Mouse (Mus musculus): Measurements from ENCODE around the gene Isg20l2. TPM values are rescaled to one million over a fixed set of nuclear protein-coding genes. Genes with fewer than 3 reads are reported as not detected.

Isg20l2 gene
- polyA plus RNA-seq, 1 experiment = 18.4 TPM

DNA sequence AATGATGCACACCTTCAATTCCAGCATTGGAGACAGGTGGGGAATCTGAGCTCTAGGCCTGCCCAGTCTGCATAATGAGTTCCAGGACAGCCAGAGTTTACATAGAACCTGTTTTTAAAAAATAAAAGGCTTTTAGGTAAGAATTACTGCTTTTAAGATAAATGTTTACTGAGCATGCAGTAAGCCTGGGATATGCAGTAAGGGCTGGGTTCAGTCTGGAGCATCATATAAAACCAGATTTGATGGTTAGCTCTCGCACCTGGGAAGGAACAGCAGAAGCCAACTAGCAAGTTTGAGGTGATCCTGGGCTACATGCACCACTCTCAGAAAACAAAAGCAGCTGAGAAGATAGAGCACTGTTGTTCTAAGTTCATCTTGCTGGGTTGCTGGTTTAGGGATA, 11.6 kb upstream of the Isg20l2 start:
- Histone ChIP-seq H3K4me1 (ENCODE audit: control insufficient read depth, insufficient read depth, low read length) (no peaks in the 10 kb centered on the region; the same call in 1 of the 2 replicates), H3K27ac (ENCODE audit: control insufficient read depth, insufficient read depth, low read depth, low read length, poor library complexity) (no peak overlapping the region), H3K4me3 (replicated peaks; ENCODE audit: control insufficient read depth, low read depth, low read length) (no peak overlapping the region)
- WGBS = 90% methylated on average over 1 of the region's 1 CpGs
- TF ChIP-seq POLR2A (IDR thresholded peaks at IDR 0.05; ENCODE audit: borderline replicate concordance, control insufficient read depth, low read depth, low read length) (no peak), CTCF (IDR thresholded peaks at IDR 0.05; ENCODE audit: control insufficient read depth, insufficient read depth, low read length) (no peak)

DNA sequence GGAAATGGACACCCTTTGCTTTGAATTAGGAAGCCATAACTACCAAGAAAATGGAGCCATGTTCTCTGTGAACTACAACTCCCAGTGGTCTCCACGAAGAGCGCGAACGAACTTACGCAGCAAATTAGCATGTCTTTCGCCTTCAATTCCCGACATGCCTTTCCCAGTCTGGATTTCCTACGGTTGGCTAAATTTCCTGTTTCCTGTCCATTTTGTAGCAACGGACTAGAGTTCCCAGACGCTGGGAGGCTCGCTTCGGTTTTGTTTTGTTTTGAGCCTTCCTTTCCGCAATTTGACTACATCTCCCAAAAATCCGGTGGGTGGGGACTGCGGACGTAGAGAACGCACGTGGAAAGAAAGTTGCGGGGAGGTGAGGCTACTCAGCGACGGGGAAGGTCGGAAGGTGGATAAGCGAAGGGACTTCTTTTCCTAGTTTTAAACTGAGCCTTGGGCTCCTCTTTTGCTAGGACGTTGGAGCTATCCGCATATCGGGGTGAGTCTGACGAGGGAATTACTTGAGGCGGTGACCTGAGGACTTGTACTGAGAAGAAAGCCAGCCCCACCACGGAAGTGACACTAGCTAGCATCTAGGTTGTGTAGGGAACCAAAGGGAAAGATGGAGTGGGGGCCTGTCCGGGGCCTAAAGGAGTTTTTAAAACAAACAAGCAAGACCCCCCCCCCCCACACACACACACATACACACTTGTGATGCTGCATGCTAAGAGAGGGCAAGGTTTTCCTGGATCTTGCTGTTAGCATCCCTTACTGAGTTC, 10.6 kb upstream of the Isg20l2 start, which contains the start of gene Mrpl24:
TSS of gene Mrpl24 (plus strand) at position 171 of the 773 bp plus-strand sequence.
- peak within 1 kb of the TSS; percentile 52 for H3K27ac ChIP-seq (ENCODE audit: control insufficient read depth, insufficient read depth, low read depth, low read length, poor library complexity)
- no peaks in the 10 kb centered on the region; the same call in 1 of the 2 replicates for H3K4me1 ChIP-seq (ENCODE audit: control insufficient read depth, insufficient read depth, low read length)
- H3K4me3 ChIP-seq (replicated peaks; ENCODE audit: control insufficient read depth, low read depth, low read length) = peak within 1 kb of the TSS; percentile 94
- under 1% methylated on average over 30 of the region's 30 CpGs for WGBS
- TF ChIP-seq CTCF (IDR thresholded peaks at IDR 0.05; ENCODE audit: control insufficient read depth, insufficient read depth, low read length) (no peak), POLR2A (IDR thresholded peaks at IDR 0.05; ENCODE audit: borderline replicate concordance, control insufficient read depth, low read depth, low read length) (no peak)

DNA sequence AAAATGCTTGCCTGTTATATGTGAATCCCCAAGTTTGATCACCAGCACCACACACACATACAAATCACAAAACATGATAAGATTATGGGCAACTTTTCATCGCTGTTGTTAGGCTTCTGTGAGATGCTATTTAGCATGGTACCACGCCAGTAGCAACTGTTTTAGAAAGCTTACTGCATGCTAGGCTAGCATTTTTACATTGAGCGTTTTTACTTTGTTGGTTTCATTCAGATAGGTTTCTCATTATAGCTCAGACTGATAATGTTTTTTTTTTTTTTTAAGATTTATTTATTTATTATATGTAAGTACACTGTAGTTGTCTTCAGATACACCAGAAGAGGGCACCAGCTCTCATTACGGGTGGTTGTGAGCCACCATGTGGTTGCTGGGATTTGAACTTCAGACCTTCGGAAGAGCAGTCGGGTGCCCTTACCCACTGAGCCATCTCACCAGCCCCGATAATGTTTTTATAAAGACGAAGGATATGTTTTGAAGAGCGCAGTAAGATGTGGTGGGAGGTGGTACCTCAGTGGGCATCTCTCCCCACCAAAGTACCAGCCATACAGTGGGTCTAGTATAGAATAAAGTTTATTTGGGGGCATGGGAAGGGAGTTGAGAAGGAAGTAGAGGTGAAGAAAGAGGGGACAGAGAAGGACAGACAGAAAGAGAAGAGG, 9.7 kb upstream of the Isg20l2 start:
- 51% methylated on average over 9 of the region's 9 CpGs for WGBS
- TF ChIP-seq POLR2A (IDR thresholded peaks at IDR 0.05; ENCODE audit: borderline replicate concordance, control insufficient read depth, low read depth, low read length) = no peak
- no peak for TF ChIP-seq CTCF (IDR thresholded peaks at IDR 0.05; ENCODE audit: control insufficient read depth, insufficient read depth, low read length)
- H3K27ac ChIP-seq (ENCODE audit: control insufficient read depth, insufficient read depth, low read depth, low read length, poor library complexity) = no peak overlapping the region

DNA sequence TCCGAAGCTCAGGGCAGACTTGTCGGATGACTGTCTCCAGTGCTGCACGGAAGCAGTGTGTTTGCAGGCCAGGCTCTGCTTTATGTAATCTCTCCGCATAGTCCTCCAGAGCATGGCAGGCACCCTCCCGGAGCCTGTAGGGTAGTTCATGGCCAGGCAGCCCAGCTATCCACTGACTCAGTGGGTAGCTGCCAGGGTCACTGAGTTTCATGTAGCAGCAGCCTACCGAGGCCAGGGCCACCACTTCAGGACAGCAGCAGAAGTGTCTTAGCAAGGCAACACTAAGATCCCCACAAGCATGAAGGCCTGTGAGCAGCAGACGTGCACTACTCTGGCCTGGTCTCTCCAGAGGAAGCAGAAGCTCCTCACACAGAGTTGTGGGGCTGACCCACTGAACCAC, 5.1 kb upstream of the Isg20l2 start:
- H3K27ac ChIP-seq (ENCODE audit: control insufficient read depth, insufficient read depth, low read depth, low read length, poor library complexity) = no peak overlapping the region
- no peak for TF ChIP-seq POLR2A (IDR thresholded peaks at IDR 0.05; ENCODE audit: borderline replicate concordance, control insufficient read depth, low read depth, low read length)
- no peak for TF ChIP-seq CTCF (IDR thresholded peaks at IDR 0.05; ENCODE audit: control insufficient read depth, insufficient read depth, low read length)
- no peak overlapping the region for H3K4me3 ChIP-seq (replicated peaks; ENCODE audit: control insufficient read depth, low read depth, low read length)
- peaks cover 1% of the 10 kb centered on the region; the same call in 1 of the 2 replicates for H3K4me1 ChIP-seq (ENCODE audit: control insufficient read depth, insufficient read depth, low read length)
- whole genome bisulfite sequencing = 91% methylated on average over 7 of the region's 7 CpGs

More for the DNA sequence above, 9.7 kb upstream of the Isg20l2 start:
- H3K4me1 ChIP-seq (ENCODE audit: control insufficient read depth, insufficient read depth, low read length) = no peaks in the 10 kb centered on the region; the same call in 1 of the 2 replicates
- H3K4me3 ChIP-seq (replicated peaks; ENCODE audit: control insufficient read depth, low read depth, low read length) = no peak overlapping the region

DNA sequence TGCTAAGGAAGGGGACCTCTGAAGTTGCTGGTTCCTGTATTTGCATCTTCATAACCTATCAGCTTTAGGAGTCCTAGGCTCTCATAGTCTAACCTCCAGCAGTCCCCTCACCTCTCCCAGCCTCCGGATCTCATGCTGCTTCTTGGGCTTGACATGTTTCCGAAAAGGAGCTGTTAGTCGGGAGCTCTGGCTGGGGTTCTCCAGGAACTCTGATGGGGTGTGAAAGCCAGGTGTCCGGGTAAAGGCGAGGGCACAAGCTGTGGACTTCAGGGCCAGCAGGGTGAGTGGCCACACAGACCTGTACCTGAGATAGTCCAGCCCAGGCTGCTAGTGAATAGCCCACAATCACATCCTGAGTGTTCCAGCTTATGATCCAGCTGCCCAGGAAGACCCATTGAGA, 2.7 kb upstream of the Isg20l2 start:
- TF ChIP-seq POLR2A (IDR thresholded peaks at IDR 0.05; ENCODE audit: borderline replicate concordance, control insufficient read depth, low read depth, low read length) (no peak), CTCF (IDR thresholded peaks at IDR 0.05; ENCODE audit: control insufficient read depth, insufficient read depth, low read length) (no peak)
- no peak overlapping the region for H3K4me3 ChIP-seq (replicated peaks; ENCODE audit: control insufficient read depth, low read depth, low read length)
- no peak overlapping the region for H3K27ac ChIP-seq (ENCODE audit: control insufficient read depth, insufficient read depth, low read depth, low read length, poor library complexity)
- peaks cover 3% of the 10 kb centered on the region; the same call in 1 of the 2 replicates for H3K4me1 ChIP-seq (ENCODE audit: control insufficient read depth, insufficient read depth, low read length)
- WGBS = 88% methylated on average over 5 of the region's 5 CpGs

DNA sequence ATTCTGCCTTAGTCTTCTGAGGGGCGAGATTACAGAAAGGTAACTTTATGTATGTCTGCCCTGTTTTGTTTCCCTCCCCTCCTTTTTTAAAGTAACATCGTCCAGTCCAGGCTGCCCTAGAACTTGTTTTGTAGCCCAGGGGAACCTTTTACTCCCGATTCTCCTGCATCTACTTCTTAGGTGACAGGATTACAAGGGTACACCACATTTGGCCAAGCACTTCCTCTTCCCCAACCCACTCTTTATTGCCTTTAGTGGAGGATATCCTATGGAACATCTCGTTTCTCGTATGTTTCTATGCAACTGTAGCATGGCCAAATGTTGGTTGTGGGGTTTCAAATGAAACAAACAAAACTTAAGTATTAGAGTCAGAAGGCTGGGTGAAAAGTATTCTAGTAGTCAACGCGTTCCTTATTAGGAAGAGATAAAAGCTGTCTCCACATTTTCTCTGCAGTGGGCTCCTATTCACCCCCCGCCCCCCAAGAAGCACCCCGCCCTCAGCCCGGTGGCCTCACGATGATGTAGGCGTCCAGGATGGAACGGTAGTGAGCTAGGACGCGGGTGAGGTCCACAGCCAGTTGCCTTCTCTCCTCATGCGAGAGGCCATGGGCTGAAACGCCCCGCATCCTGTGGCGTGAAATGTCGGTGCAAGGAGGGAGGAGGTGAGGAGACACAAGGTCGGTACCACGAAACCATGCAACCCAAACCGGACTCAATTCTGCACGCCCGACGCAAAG, 605 bp upstream of the Isg20l2 start:
- Histone ChIP-seq H3K4me3 (replicated peaks; ENCODE audit: control insufficient read depth, low read depth, low read length) (peak overlapping the region; percentile 96), H3K4me1 (ENCODE audit: control insufficient read depth, insufficient read depth, low read length) (peaks cover 3% of the 10 kb centered on the region; the same call in 1 of the 2 replicates), H3K27ac (ENCODE audit: control insufficient read depth, insufficient read depth, low read depth, low read length, poor library complexity) (peak overlapping the region; percentile 79)
- WGBS = 2% methylated on average over 26 of the region's 26 CpGs
- TF ChIP-seq CTCF (IDR thresholded peaks at IDR 0.05; ENCODE audit: control insufficient read depth, insufficient read depth, low read length) = no peak
- TF ChIP-seq POLR2A (IDR thresholded peaks at IDR 0.05; ENCODE audit: borderline replicate concordance, control insufficient read depth, low read depth, low read length) = no peak

DNA sequence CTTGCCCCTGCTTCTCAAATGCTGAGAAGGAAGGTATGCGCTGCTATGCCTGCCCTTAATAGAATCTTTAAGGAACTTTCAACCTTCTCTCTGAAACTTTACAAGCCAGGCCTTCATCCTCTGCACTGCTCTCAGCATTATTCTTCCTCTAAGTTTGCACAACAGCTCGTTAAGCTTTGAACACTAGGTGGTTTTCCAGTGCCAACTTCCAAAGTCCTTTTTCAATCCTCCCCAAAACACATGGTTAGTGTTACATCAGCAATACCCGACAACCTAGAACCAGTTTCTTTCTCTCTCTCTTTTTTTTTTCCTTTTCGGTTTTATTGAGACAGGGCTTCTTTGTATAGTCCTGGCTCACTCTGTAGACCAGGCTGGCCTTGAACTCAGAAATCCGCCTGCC, 3.9 kb downstream of the Isg20l2 start:
- no peak overlapping the region for H3K4me3 ChIP-seq (replicated peaks; ENCODE audit: control insufficient read depth, low read depth, low read length)
- TF ChIP-seq POLR2A (IDR thresholded peaks at IDR 0.05; ENCODE audit: borderline replicate concordance, control insufficient read depth, low read depth, low read length) (no peak), CTCF (IDR thresholded peaks at IDR 0.05; ENCODE audit: control insufficient read depth, insufficient read depth, low read length) (no peak)
- peaks cover 2% of the 10 kb centered on the region; the same call in 1 of the 2 replicates for H3K4me1 ChIP-seq (ENCODE audit: control insufficient read depth, insufficient read depth, low read length)
- WGBS = 73% methylated on average over 5 of the region's 5 CpGs
- H3K27ac ChIP-seq (ENCODE audit: control insufficient read depth, insufficient read depth, low read depth, low read length, poor library complexity) = no peak overlapping the region

DNA sequence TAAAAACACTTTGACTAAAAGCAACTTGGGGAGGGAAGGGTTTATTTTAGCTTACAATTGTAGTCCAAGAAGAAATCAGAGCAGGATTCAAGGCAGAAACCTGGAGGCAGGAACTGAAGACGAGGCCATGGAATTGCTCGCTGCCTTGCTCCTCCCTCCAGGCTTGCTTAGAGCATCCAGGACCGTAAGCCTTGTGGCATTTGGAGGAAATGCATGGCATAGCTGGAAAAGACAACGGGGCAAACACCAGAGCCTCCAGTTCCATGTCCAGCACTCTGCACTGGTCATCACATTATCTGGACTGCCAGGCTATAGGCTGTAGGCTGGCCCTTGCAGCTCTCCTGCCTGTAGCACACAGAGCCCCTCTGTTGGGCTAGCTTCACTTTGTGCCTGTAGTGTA, 4.4 kb downstream of the Isg20l2 start:
- WGBS = 74% methylated on average over 4 of the region's 4 CpGs
- TF ChIP-seq POLR2A (IDR thresholded peaks at IDR 0.05; ENCODE audit: borderline replicate concordance, control insufficient read depth, low read depth, low read length) = no peak
- no peak for TF ChIP-seq CTCF (IDR thresholded peaks at IDR 0.05; ENCODE audit: control insufficient read depth, insufficient read depth, low read length)
- no peak overlapping the region for H3K27ac ChIP-seq (ENCODE audit: control insufficient read depth, insufficient read depth, low read depth, low read length, poor library complexity)
- no peak overlapping the region for H3K4me3 ChIP-seq (replicated peaks; ENCODE audit: control insufficient read depth, low read depth, low read length)
- H3K4me1 ChIP-seq (ENCODE audit: control insufficient read depth, insufficient read depth, low read length) = peaks cover 1% of the 10 kb centered on the region; the same call in 1 of the 2 replicates

All from bone marrow, adult 2 months (tissue).